Comparison of ENCODE assay signal across 9 mouse cellular contexts in the genomic region with DNA sequence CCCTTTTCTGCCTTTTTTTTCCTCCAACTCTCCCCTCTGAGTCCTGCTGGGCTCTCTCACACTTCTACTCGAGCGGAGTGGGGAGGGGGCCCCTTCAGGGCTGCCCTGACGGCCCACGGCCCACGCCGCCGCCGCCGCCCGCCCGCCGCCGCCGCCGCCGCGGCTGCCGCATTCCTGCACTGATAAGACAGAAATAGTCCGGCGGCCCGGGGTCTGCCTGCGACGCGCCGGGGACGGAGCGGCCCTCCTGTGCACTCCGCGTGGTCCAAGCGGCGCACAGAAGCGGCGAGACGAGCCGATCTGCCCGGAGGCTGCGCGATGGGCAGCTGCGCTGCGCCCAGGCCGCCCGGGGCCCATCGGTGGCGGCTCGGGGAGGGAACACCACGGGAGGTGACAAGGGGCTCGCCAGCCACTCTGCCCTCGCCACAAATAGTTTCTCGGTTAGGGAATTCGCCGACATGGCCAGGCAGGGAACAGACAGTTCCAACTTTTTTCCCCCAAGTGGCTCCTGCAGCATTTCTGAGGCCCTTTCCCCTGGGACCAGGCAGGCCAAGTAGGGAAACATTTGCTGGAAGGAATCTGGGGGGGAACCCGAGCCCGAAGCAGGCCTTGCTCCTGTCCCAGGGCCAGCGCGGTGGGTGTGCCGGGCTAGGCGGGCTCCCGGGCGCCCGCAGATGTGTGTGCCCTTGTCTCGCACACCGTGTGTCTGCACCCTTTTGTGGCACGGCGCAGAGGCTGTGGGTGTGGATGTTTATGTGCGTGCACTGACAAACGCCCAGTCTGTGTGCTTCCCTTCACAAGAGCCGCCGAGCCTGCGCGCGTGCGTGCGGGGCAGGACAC. TPM values are rescaled to one million over a fixed set of nuclear protein-coding genes. Genes with fewer than 3 reads are reported as not detected.
DNase-seq lines count a peak whose midpoint lies in the region; ATAC-seq and TF ChIP-seq lines count a peak whose summit lies in the region.
"Had no signal": no experiment of that assay in that cellular context is flagged by ENCODE, and none has a peak within 500 bp of the region (broad histone marks: within the 10 kb centered on the region; RNA-seq: fewer than 3 reads in every experiment).

No protein-coding gene starts in this region.

- H3K27ac ChIP-seq in brown adipose tissue, adult 24 weeks (replicated peaks; ENCODE audit: low read depth, low read length): peak overlapping the region; percentile 76
- H3K27ac ChIP-seq in liver, embryonic 14.5 days: no peak overlapping the region
- H3K27ac ChIP-seq in neural tube, embryonic 12.5 days: peak overlapping the region; percentile 93

- no peaks in the 10 kb centered on the region for H3K36me3 ChIP-seq in liver, embryonic 14.5 days (replicated peaks; ENCODE audit: control insufficient read depth, insufficient read depth, low read depth)
- H3K36me3 ChIP-seq in neural tube, embryonic 12.5 days: no peaks in the 10 kb centered on the region
- H3K36me3 ChIP-seq: G1E had no signal

- H3K4me2 ChIP-seq in liver, embryonic 14.5 days (ENCODE audit: low read depth): peak overlapping the region; percentile 45
- H3K4me2 ChIP-seq in neural tube, embryonic 12.5 days (replicated peaks): peak overlapping the region; percentile 93

- H3K4me3 ChIP-seq in brown adipose tissue, adult 24 weeks (ENCODE audit: insufficient read depth, low read depth, low read length): peak overlapping the region; percentile 87
- peak overlapping the region; percentile 40 to 42 for H3K4me3 ChIP-seq in liver, embryonic 14.5 days (ENCODE audit: insufficient read depth in 1 of 2, low read depth in 2 of 2, low read length in 2 of 2)
- H3K4me3 ChIP-seq in neural tube, embryonic 12.5 days: peak overlapping the region; percentile 59

- no peak for DNase-seq in frontal cortex, postnatal 10 days (ENCODE audit: low spot score in 2 of 2)
- peak; percentile 84 for DNase-seq in gastrocnemius, postnatal 14 days
- DNase-seq in induced T-regulatory cell, adult 2 months (ENCODE audit: low read depth): peak; percentile 47
- no peak for DNase-seq in liver, embryonic 14.5 days (ENCODE audit: low read depth in 3 of 3, low spot score in 3 of 3)
- DNase-seq in spleen, adult 18-20 months: no peak

- ATAC-seq in frontal cortex, adult (ENCODE audit: low TSS enrichment): peak; percentile 20; the same call in 1 of the 2 replicates
- ATAC-seq in liver, embryonic 14.5 days (ENCODE audit: insufficient read depth): no peak
- ATAC-seq in neural tube, embryonic 12.5 days (ENCODE audit: low FRiP score, low read depth): peak; percentile 13; the same call in 1 of the 2 replicates

- WGBS in liver, embryonic 14.5 days (ENCODE audit: insufficient replicate concordance): under 1% methylated on average over 73 of the region's 73 CpGs
- under 1% methylated on average over 73 of the region's 73 CpGs for WGBS in neural tube, embryonic 12.5 days

- TF ChIP-seq EP300 in liver, embryonic 14.5 days (IDR thresholded peaks at IDR 0.05; ENCODE audit: low read depth): no peak

- H3K9ac ChIP-seq in liver, embryonic 14.5 days (replicated peaks): no peak overlapping the region
- H3K9ac ChIP-seq in neural tube, embryonic 12.5 days: peak overlapping the region; percentile 83

- H3K9me3 ChIP-seq in liver, embryonic 14.5 days (ENCODE audit: control insufficient read depth, low read length): no peaks in the 10 kb centered on the region
- H3K9me3 ChIP-seq in neural tube, embryonic 12.5 days: no peaks in the 10 kb centered on the region
- H3K9me3 ChIP-seq: G1E had no signal

- intact Hi-C loops in gastrocnemius, postnatal 14 days (cut with DNase I; ENCODE audit: low total_unique reads): no loop called here

- peaks cover 87% of the 10 kb centered on the region for H3K27me3 ChIP-seq in liver, embryonic 14.5 days (ENCODE audit: control insufficient read depth, insufficient read depth, low read length)
- H3K27me3 ChIP-seq in neural tube, embryonic 12.5 days (replicated peaks): 0 out of 2 replicates have a peak, but pooled peaks cover 6% of the 10 kb centered on the region

- H3K4me1 ChIP-seq in brown adipose tissue, adult 24 weeks (ENCODE audit: control insufficient read depth, insufficient read depth, insufficient read length, low read length): peaks cover 17% of the 10 kb centered on the region
- 0 out of 4 replicates have a peak, but pooled peaks cover 0 to 3% of the 10 kb centered on the region in 2 experiments for H3K4me1 ChIP-seq in liver, embryonic 14.5 days (replicated peaks; ENCODE audit: control insufficient read depth in 2 of 2, insufficient read depth in 2 of 2, low read length in 1 of 2)
- peaks cover 86% of the 10 kb centered on the region for H3K4me1 ChIP-seq in neural tube, embryonic 12.5 days

- TF ChIP-seq CTCF in liver, embryonic 14.5 days (IDR thresholded peaks at IDR 0.05; ENCODE audit: low read depth): no peak

RNA-seq across cellular contexts. Expression of gene Chpf2, which starts 15.6 kb away (rescaled TPM):
- polyA plus RNA-seq in brown adipose tissue, adult 24 weeks (2012; ENCODE audit: insufficient read depth, insufficient read length, missing spikeins): 5.8 and 10.2 TPM in 2 replicates
- total RNA-seq in gastrocnemius, postnatal 14 days (2021): 10 to 100 TPM; 15.8 to 17.9 TPM
- 5.6 and 5.9 TPM in 2 replicates for polyA plus RNA-seq in liver, embryonic 14.5 days (2012; rRNA removed)
- polyA plus RNA-seq in liver, embryonic 14.5 days (2014; fragmentation: Nextera tagmentation; extraction: Ambion mirVana): 5.9 and 6.5 TPM in 2 replicates
- 19.8 and 21.6 TPM in 2 replicates for polyA plus RNA-seq in neural tube, embryonic 12.5 days (2016; fragmentation: Nextera tagmentation; extraction: Ambion mirVana)

RNA-seq across cellular contexts. Expression of gene Smarcd3, which starts 22.1 kb away (rescaled TPM):
- 15.3 and 16.7 TPM in 2 replicates for polyA plus RNA-seq in brown adipose tissue, adult 24 weeks (2012; ENCODE audit: insufficient read depth, insufficient read length, missing spikeins)
- 100 to 1,000 TPM in 1 of 2 experiments, 10 to 100 TPM in 1; 95.1 to 113 TPM for total RNA-seq in gastrocnemius, postnatal 14 days (2021)
- polyA plus RNA-seq in liver, embryonic 14.5 days (2012; rRNA removed): 1.1 and 1.5 TPM in 2 replicates
- 0.95 and 1.0 TPM in 2 replicates for polyA plus RNA-seq in liver, embryonic 14.5 days (2014; fragmentation: Nextera tagmentation; extraction: Ambion mirVana)
- polyA plus RNA-seq in neural tube, embryonic 12.5 days (2016; fragmentation: Nextera tagmentation; extraction: Ambion mirVana): 82.2 and 90.6 TPM in 2 replicates
- polyA plus RNA-seq: G1E had no signal

RNA-seq across cellular contexts. Expression of gene Abcf2, which starts 24.9 kb away (rescaled TPM):
- polyA plus RNA-seq in brown adipose tissue, adult 24 weeks (2012; ENCODE audit: insufficient read depth, insufficient read length, missing spikeins): 27.8 and 32.1 TPM in 2 replicates
- 10 to 100 TPM; 78.5 to 84.4 TPM for total RNA-seq in gastrocnemius, postnatal 14 days (2021)
- polyA plus RNA-seq in liver, embryonic 14.5 days (2012; rRNA removed): 29.2 and 33.6 TPM in 2 replicates
- polyA plus RNA-seq in liver, embryonic 14.5 days (2014; fragmentation: Nextera tagmentation; extraction: Ambion mirVana): 50.9 and 53.5 TPM in 2 replicates
- 114 and 123 TPM in 2 replicates for polyA plus RNA-seq in neural tube, embryonic 12.5 days (2016; fragmentation: Nextera tagmentation; extraction: Ambion mirVana)

RNA-seq across cellular contexts. Expression of gene 4931409K22Rik, which starts 45.5 kb away (rescaled TPM):
- not detected in 2 replicates for polyA plus RNA-seq in brown adipose tissue, adult 24 weeks (2012; ENCODE audit: insufficient read depth, insufficient read length, missing spikeins)
- total RNA-seq in gastrocnemius, postnatal 14 days (2021): not detected
- polyA plus RNA-seq in liver, embryonic 14.5 days (2012; rRNA removed): 0.03 TPM in 1 of 2 replicates, not detected in the other
- polyA plus RNA-seq in liver, embryonic 14.5 days (2014; fragmentation: Nextera tagmentation; extraction: Ambion mirVana): not detected in 2 replicates
- polyA plus RNA-seq in neural tube, embryonic 12.5 days (2016; fragmentation: Nextera tagmentation; extraction: Ambion mirVana): 0.15 and 0.20 TPM in 2 replicates
- total RNA-seq: G1E had no signal
- polyA plus RNA-seq: G1E had no signal

Comparison
In these comparisons a context has a peak if more than half of its experiments do, and no peak if none do; other contexts are left out.
1. DNase-seq: peak in gastrocnemius, postnatal 14 days (single experiment) and induced T-regulatory cell, adult 2 months (single experiment); none in frontal cortex, postnatal 10 days (0 of 2), liver, embryonic 14.5 days (0 of 3) and spleen, adult 18-20 months (0 of 2).
2. Peak in every context shown above with its lines, with median percentiles within 50 percentile points of each other: H3K4me3 ChIP-seq.